Mouse (Mus musculus) cortical plate, adult 2 months (tissue): ENCODE data around the gene Arhgap20.

Experiments
- CTCF ChIP-seq: fragments of 200-500 bp; IDR thresholded peaks from 2 replicates; pipeline ENCODE4 v1.5.1; 2011; ENCODE audit warnings: mild to moderate bottlenecking, control low read depth, low read length; ENCODE audit not compliant: insufficient read depth; ENCODE audit errors: extremely low read depth
- POLR2A ChIP-seq: fragments of 200-500 bp; IDR thresholded peaks from 2 replicates; pipeline ENCODE4 v1.6.1; 2011; ENCODE audit warnings: mild to moderate bottlenecking, low read length, control low read depth; ENCODE audit not compliant: insufficient read depth; ENCODE audit errors: extremely low read depth

- no peak for TF ChIP-seq CTCF
- TF ChIP-seq POLR2A: no peak
Observed at GRCm38 (mm10) chr9:51866634-51867033, 101.5 kb downstream of the Arhgap20 start.
